Mouse (Mus musculus) heart, embryonic 11.5 days (tissue): ENCODE measurements around the gene Mapk7. TPM values are rescaled to one million over a fixed set of nuclear protein-coding genes. Genes with fewer than 3 reads are reported as not detected.

Experiments used
- ATAC-seq: fragments of 200-750 bp; cut with Nextera tagmentation; replicated peaks from 2 replicates; pipeline ENCODE4 v1.8.0; 2017; ENCODE audit warnings: moderate library complexity; ENCODE audit not compliant: insufficient number of reproducible peaks, low FRiP score, low TSS enrichment
- H3K27ac ChIP-seq: fragments of 300-500 bp; sonication (generic); 2 replicates; pipeline ENCODE4 v1.5.1; 2014; ENCODE audit warnings: mild to moderate bottlenecking, low read depth, low read length
- H3K27me3 ChIP-seq: fragments of 300-500 bp; sonication (generic); 2 replicates; pipeline ENCODE4 v1.6.1; 2014; ENCODE audit warnings: mild to moderate bottlenecking, low read length, mixed read lengths; ENCODE audit not compliant: control insufficient read depth, insufficient read depth
- H3K36me3 ChIP-seq: fragments of 300-500 bp; sonication (generic); 2 replicates; pipeline ENCODE4 v1.6.1; 2014; ENCODE audit warnings: mild to moderate bottlenecking, low read length, moderate library complexity, mixed read lengths; ENCODE audit not compliant: control insufficient read depth, insufficient read depth
- H3K4me1 ChIP-seq: fragments of 300-500 bp; sonication (generic); 2 replicates; pipeline ENCODE4 v1.6.1; 2014; ENCODE audit warnings: low read length; ENCODE audit not compliant: control insufficient read depth, insufficient read depth
- H3K4me2 ChIP-seq: fragments of 300-500 bp; sonication (generic); 2 replicates; pipeline ENCODE4 v1.6.1; 2014; ENCODE audit warnings: mild to moderate bottlenecking, moderate library complexity
- H3K4me3 ChIP-seq: fragments of 300-500 bp; sonication (generic); 2 replicates; pipeline ENCODE4 v1.5.1; 2014; ENCODE audit warnings: low read depth, low read length
- H3K9ac ChIP-seq: fragments of 300-500 bp; sonication (generic); 2 replicates; pipeline ENCODE4 v1.6.1; 2014; ENCODE audit warnings: mild to moderate bottlenecking, low read depth, low read length, moderate library complexity
- H3K9me3 ChIP-seq: fragments of 300-500 bp; sonication (generic); replicated peaks from 2 replicates; pipeline ENCODE4 v1.6.1; 2016; ENCODE audit warnings: low read length; ENCODE audit not compliant: control insufficient read depth
- WGBS: fragments of 180-500 bp; shearing (Covaris S2); extraction: QIAGEN DNeasy Blood & Tissue Kit; methylation state at CpG from one replicate; pipeline ENCODE4 v1.1.7; 2014; ENCODE audit not compliant: insufficient replicate concordance; 5-methylcytosine and 5-hydroxymethylcytosine counted together
- polyA plus RNA-seq: library from polyadenylated mRNA; unstranded; fragments of >200 nt; fragmentation: Nextera tagmentation; extraction: Ambion mirVana; gene quantifications from 2 replicates; pipeline ENCODE4 v1.2.1, GENCODE M21; 2014

The Mapk7 gene
- polyA plus RNA-seq, 1 experiment from 2014 or later, result 22.3 TPM

- H3K9me3 ChIP-seq, result no peaks in the 10 kb centered on the region
- no peak overlapping the region for H3K4me3 ChIP-seq
- 48% methylated on average over 9 of the region's 9 CpGs for WGBS
- peaks cover 17% of the 10 kb centered on the region for H3K4me1 ChIP-seq
- H3K36me3 ChIP-seq, result no peaks in the 10 kb centered on the region
- H3K4me2 ChIP-seq, result no peak overlapping the region
- H3K27ac ChIP-seq, result no peak overlapping the region
- no peaks in the 10 kb centered on the region for H3K27me3 ChIP-seq
- H3K9ac ChIP-seq, result no peak overlapping the region
- ATAC-seq, result no peak
Observed at GRCm38 (mm10) chr11:61481239-61482090, 12.7 kb downstream of the Mapk7 start.

- no peak overlapping the region for H3K4me2 ChIP-seq
- no peak overlapping the region for H3K27ac ChIP-seq
- ATAC-seq, result no peak
- no peaks in the 10 kb centered on the region for H3K4me1 ChIP-seq
- H3K27me3 ChIP-seq, result no peaks in the 10 kb centered on the region
- no peak overlapping the region for H3K4me3 ChIP-seq
- 76% methylated on average over 4 of the region's 4 CpGs for WGBS
- H3K9ac ChIP-seq, result no peak overlapping the region
- no peaks in the 10 kb centered on the region for H3K9me3 ChIP-seq
- no peaks in the 10 kb centered on the region for H3K36me3 ChIP-seq
Observed at GRCm38 (mm10) chr11:61478788-61479187, 15.4 kb downstream of the Mapk7 start.

- Histone ChIP-seq H3K9ac (no peak overlapping the region), H3K4me2 (no peak overlapping the region), H3K9me3 (no peaks in the 10 kb centered on the region), H3K36me3 (no peaks in the 10 kb centered on the region), H3K4me3 (no peak overlapping the region), H3K27me3 (no peaks in the 10 kb centered on the region), H3K27ac (no peak overlapping the region), H3K4me1 (no peaks in the 10 kb centered on the region)
- WGBS, result 64% methylated on average over 17 of the region's 17 CpGs
- no peak for ATAC-seq
Observed at GRCm38 (mm10) chr11:61477566-61478508, 16.4 kb downstream of the Mapk7 start.

- H3K36me3 ChIP-seq, result no peaks in the 10 kb centered on the region
- no peaks in the 10 kb centered on the region for H3K27me3 ChIP-seq
- H3K27ac ChIP-seq, result no peak overlapping the region
- H3K4me3 ChIP-seq, result no peak overlapping the region
- 54% methylated on average over 12 of the region's 12 CpGs for WGBS
- peak overlapping the region; percentile 16 for H3K4me2 ChIP-seq
- H3K9ac ChIP-seq, result no peak overlapping the region
- no peaks in the 10 kb centered on the region for H3K4me1 ChIP-seq
- no peaks in the 10 kb centered on the region for H3K9me3 ChIP-seq
- ATAC-seq, result no peak
Observed at GRCm38 (mm10) chr11:61476786-61477382, 17.3 kb downstream of the Mapk7 start.

GRCm38 (mm10) chr11:61473630-61474029 is 20.6 kb downstream of the Mapk7 start:
- no peaks in the 10 kb centered on the region for H3K4me1 ChIP-seq
- no peak for ATAC-seq
- no peaks in the 10 kb centered on the region for H3K27me3 ChIP-seq
- H3K27ac ChIP-seq, result no peak overlapping the region
- no peaks in the 10 kb centered on the region for H3K36me3 ChIP-seq
- no peak overlapping the region for H3K4me3 ChIP-seq
- H3K9me3 ChIP-seq, result no peaks in the 10 kb centered on the region
- no peak overlapping the region for H3K9ac ChIP-seq
- H3K4me2 ChIP-seq, result no peak overlapping the region
- WGBS, result 69% methylated on average over 4 of the region's 4 CpGs

- Histone ChIP-seq H3K4me2 (no peak overlapping the region), H3K4me3 (no peak overlapping the region), H3K27me3 (no peaks in the 10 kb centered on the region), H3K36me3 (no peaks in the 10 kb centered on the region), H3K27ac (no peak overlapping the region), H3K9ac (no peak overlapping the region), H3K4me1 (no peaks in the 10 kb centered on the region), H3K9me3 (no peaks in the 10 kb centered on the region)
- ATAC-seq, result no peak
Observed at GRCm38 (mm10) chr11:61470880-61471279, 23.3 kb downstream of the Mapk7 start.

- 64% methylated on average over 7 of the region's 7 CpGs for WGBS
- no peaks in the 10 kb centered on the region for H3K27me3 ChIP-seq
- H3K4me1 ChIP-seq, result no peaks in the 10 kb centered on the region
- no peak overlapping the region for H3K4me3 ChIP-seq
- no peak overlapping the region for H3K9ac ChIP-seq
- no peaks in the 10 kb centered on the region for H3K36me3 ChIP-seq
- H3K4me2 ChIP-seq, result no peak overlapping the region
- no peaks in the 10 kb centered on the region for H3K9me3 ChIP-seq
- no peak overlapping the region for H3K27ac ChIP-seq
- ATAC-seq, result no peak
Observed at GRCm38 (mm10) chr11:61469317-61469917, 24.8 kb downstream of the Mapk7 start.

GRCm38 (mm10) chr11:61468534-61468933 is 25.7 kb downstream of the Mapk7 start:
- Histone ChIP-seq H3K9ac (no peak overlapping the region), H3K4me1 (no peaks in the 10 kb centered on the region), H3K9me3 (no peaks in the 10 kb centered on the region), H3K27me3 (no peaks in the 10 kb centered on the region), H3K4me2 (no peak overlapping the region), H3K36me3 (no peaks in the 10 kb centered on the region), H3K27ac (no peak overlapping the region), H3K4me3 (no peak overlapping the region)
- WGBS, result 78% methylated on average over 4 of the region's 4 CpGs
- ATAC-seq, result no peak
